Mouse (Mus musculus) spleen, postnatal 14 days (tissue): ENCODE data around the gene Ccdc110.

ENCODE experiments used
- DNase-seq, 2 experiments: peaks; one replicate each; pipeline ENCODE4 v3.0.0; 2021 to 2022; ENCODE audit warnings: low spot score in 2 of 2

The Ccdc110 gene

GRCm38 (mm10) chr8:45975837-45976468, 41.5 kb downstream of the Ccdc110 start:
- DNase-seq, result no peak

- DNase-seq, result no peak
These were observed 52.2 kb downstream of the Ccdc110 start for GRCm38 (mm10) chr8:45986665-45987064.

GRCm38 (mm10) chr8:45988189-45988588, 53.8 kb downstream of the Ccdc110 start:
- no peak for DNase-seq

- no peak for DNase-seq
These were observed 56.4 kb downstream of the Ccdc110 start for GRCm38 (mm10) chr8:45990631-45991310.
